Mouse (Mus musculus): ENCODE data around the gene Cramp1l.

Cramp1l gene

DNA sequence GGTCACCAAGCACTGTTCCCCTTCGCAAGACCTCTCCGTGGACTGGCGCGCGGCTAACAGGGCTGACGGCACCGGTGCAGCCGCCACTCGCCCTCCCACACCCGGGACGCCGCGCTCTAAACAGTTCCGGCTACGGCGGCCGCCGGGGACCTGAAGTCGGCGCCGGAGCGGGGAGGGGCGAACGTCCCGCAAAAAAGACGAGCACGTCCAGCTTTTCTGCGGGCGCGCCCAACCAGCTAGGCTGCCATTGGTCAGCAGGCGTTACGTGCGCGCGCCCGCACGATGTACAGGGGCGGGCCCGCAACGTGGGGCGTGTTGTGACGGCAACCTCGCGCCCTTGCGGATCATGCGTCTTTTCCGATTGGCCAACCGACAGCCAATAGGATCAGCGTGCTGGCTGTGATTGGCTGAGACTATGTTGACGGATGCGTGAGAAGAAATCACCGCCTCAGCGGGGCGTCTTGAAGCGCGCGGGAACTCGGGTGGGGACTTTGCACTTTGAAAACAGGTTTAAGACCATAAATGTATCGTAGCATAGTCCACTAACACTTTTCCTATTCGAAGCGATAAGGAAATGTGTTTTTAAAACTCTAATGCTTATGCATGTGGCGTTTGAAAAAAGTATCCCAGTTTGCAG, at the start of gene Cramp1l, which contains the start of gene Ift140:
Gene Cramp1l (minus strand): TSS at position 134 of the 637 bp plus-strand sequence.
Gene Ift140 (plus strand): TSS at position 431 of the 637 bp plus-strand sequence.
- DNase-seq (ENCODE audit: low read depth, low spot score) = peak; percentile 99

DNA sequence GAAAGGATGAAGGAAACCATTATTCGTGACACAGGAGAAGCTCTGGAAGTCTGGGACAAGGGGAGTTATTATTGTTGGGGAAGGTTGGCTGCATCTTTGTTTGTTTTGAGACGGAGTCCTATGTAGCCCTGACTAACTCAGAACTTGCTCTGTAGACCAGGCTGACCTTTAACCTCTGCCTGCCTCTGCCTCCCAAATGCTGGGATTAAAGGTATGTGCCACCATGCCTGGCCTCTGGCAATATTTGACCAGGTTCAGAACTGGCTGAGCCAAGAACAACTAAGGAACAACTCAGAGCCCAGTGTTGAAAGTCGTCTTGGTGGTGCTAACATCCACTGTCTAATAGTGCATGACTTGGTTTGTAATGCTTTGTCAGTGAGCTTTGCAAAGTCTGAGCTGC, 49.6 kb upstream of the Cramp1l start:
- no peak for DNase-seq (ENCODE audit: low read depth, low spot score)

DNA sequence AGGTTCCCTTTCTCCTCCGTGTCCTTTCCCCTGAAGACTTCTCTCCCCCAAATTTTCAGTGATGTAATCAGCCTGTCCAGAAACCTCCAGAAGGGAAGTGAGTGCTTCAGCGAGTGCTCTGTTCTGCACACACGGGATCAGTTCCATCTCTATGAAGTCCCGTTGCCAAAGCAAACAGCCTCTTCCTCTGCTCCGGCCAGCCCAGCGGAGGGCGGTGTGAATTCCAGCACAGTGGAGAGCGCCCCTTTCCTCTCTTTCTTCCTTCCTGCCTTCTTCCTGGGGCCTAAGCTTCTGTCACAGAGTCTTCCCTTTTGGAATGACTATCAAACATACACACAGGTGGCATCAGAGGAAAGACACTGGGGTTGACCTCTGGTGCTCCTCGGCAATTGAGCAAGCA, 48.8 kb upstream of the Cramp1l start:
- DNase-seq (ENCODE audit: low read depth, low spot score) = no peak

DNA sequence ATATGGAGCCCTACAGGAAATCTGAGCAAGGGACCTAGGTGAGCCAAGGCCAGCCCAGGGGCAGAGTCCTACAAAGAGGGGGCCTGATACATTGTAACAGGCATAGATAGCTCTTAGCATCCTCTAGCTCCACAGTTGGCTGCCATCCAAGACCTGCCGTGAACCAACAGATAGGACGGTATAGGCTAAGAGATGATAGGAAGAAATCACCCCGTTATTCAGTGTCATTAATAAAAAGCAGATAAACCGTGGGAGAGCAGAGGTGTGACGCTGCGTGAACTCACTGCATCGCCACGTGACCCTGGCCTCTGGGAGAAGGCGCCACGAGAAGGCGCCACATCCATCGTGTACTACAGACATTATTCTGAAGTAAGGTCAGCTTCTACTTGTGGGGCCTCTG, 48.3 kb upstream of the Cramp1l start:
- no peak for DNase-seq (ENCODE audit: low read depth, low spot score)

DNA sequence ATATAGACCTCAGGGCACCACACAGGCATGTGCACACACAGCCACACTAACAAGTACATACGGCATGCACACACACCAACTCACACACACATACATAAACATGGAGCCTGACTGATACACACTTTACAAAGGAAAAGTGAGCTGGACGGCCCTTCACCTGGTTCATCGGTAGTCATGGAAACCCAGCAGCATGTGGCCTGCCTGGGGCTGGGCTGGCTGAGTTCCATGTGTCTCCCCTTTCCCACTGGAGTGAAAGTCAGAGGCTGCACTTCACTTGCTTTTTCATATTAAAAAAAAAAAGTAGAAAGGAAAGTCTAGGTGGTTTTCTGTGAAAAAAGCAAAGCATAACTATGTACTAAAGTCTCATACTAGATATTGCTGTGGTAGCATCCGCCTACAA, 47.7 kb upstream of the Cramp1l start:
- no peak for DNase-seq (ENCODE audit: low read depth, low spot score)

DNA sequence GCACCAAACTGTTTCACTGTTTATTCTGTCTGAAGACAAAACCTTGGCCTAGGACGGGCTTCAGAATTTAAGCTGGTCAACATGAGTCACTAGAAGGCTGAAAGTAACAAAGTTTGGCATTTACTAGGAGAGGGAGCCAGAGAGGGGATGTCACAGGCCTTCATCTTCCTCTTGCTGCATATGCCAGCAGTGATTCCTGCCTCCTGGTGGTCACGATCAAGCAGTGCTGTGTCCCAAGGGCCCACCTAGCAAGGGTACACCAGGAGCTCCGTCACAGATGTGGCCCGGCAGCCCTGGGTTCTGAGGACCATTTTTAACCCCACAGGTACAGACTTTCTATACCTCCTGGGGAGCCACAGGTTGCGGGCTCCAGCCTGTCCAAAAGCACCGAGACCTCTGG, 41.5 kb upstream of the Cramp1l start:
- no peak for DNase-seq (ENCODE audit: low read depth, low spot score)

DNA sequence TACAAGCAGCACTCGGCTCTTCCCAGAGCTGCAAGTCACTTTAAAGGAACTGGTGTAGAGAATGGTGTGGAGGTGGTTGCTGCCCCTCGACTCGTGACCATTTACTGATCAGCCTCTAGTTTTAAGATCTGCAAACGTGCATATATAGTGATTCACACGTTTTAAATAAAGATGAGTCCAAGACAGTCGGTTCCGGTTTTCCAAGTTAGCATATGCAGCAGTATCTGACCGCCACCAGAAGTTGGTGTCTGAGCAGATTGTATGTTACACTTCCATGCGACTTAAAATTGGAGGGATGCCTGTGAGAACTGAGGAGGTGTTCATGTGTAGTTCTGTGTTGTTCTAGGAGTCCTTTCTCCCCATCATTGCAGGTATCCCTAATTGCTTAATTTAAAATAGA, 37.7 kb upstream of the Cramp1l start:
- DNase-seq (ENCODE audit: low read depth, low spot score) = no peak

DNA sequence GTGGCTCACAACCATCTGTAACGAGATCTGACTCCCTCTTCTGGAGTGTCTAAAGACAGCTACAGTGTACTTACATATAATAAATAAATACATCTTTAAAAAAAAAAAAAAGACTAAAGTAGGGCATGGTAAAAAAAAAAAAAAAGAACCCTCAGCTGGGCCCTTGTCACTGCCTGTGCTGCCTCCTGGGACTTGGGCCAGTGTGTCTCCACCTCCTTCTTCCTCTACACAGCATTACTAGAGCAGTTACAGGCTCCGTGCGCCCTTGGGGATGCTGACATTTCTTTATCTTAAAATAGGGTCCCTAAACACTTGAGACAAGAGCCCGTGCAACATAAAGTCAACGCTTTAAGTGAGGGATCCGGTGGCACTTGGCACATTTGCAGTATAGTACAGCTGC, 31.6 kb upstream of the Cramp1l start:
- DNase-seq (ENCODE audit: low read depth, low spot score) = no peak

DNA sequence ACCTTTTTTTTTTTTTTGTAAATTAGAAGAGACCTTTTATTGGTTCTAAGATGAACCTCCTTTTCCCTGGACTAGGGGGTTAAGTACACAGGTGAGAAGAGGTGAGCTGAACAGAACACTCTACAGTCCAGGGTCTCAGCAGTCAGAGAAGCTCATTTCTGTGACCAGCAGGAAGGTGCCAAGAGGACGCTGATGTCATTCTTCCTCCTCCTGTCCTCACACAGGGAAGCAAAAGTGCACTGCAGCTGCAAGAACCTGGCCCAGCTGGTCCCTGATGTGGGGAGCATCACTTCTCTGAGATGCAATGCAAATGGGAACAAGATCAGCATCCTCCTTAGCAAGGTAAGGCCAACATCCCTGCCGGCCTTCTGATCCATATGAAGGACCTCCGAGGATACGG, 29.7 kb upstream of the Cramp1l start:
- no peak for DNase-seq (ENCODE audit: low read depth, low spot score)

DNA sequence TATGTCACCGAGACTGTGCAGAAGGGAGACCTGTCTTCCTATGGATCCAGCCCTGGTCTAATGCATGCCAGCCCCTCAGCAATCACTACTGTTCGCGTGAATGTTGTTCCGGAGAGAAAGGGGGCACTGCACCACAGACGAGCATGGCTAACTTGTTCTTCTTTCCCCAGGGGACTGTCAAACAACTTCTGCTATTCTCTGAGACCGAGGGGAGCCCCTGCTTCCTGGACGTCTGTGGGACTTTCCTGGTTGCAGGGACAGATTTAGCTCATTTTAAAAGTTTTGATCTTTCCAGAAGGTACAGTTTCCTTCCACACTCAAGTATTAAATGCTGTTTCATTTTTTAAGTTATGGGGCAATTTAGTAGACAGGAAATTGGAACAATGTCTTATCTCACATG, 29.3 kb upstream of the Cramp1l start:
- DNase-seq (ENCODE audit: low read depth, low spot score) = no peak

DNA sequence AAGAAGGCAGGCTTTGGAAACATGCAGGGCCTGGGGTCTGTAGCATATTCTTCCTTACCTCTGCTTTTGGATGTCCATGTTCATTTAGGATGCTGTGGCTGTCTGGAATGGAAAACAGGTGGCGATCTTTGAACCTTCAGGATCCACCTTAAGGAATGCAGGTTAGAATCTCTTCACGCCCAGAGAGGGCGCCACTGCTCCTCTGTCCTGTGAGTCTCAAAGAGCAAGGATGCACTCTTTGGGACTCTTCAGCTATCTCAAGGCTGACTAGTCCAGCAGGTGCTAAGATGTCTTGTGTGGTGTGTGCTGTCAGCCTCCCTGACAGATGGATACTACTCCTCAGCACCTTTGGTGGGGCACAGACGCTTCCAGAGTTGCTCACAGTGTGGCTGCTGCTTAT, 20.6 kb upstream of the Cramp1l start:
- peak; percentile 28 for DNase-seq (ENCODE audit: low read depth, low spot score)

DNA sequence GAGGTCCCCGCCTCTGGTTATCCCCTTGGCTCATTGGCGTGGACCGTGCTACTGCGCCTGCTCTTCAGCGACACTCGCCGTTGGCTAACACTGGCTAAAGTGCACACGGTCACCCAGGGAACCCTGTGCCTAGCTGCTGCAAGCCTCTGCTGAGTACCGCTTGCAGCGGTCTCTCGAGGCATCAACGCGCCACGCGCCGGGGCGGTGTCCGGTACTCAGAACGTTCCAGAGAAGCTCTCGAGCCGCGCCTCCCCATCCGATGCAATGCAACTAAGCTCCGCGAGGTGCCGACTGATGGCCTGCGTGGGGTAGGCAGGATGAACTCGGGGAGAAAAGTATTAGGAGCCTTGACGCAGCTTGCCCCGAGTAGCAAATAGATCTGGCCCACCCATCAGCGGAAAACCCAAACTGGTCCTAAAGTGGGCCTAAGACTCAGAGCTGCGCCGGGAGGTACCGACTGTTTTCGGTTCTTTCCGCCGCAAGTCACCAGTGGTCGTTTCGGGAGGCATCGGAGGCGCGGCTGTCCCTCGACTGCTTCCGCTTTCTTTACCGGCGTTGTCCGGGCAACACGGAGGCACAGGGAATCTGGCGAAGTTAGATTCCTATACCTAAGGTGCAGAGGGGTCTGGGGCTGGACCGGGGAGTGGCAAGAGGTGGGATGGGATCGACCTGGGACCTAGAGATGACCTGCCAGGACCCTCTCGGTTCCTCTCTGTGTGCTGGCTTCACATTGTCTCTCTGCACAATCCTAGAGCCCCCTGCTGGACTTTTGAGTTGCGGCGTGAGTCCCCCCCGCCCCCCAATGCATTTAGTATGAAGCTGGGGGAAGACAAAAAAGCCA, 924 bp upstream of the Cramp1l start:
- DNase-seq (ENCODE audit: low read depth, low spot score) = peak; percentile 87

DNA sequence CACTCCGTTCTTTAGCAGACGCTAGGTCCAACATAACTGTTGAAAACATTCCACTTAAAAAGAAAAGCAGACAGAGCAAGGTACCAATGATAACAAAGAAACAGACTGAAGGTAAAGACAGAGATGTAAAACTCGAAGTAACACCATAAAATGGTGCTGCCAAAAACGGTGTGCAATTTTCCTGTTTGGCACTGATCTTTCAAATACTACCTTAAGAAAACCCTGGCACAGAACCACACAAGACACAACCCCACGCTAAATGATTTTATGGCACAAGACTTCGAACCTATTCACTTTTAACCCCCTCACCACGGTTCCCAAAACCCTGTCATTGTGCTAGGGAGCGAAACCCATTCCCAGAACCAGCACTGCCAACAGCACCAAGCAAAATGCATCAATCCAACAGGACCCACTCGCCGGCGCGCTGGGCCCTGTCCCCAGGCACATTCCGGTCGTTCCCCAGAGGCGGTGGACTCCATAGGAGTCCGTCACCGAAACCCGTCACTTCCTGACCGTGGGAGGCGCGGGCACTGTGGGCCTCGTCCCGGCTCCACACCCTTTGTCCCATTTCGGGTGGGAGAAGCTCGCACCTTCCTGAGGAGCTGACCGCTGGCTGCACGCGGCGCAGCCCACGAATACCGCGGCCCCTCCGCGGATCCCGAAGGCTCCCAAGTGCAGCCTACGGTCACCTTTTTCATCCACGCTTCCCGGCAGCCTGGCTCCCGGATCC, 582 bp downstream of the Cramp1l start:
- peak; percentile 40 for DNase-seq (ENCODE audit: low read depth, low spot score)

DNA sequence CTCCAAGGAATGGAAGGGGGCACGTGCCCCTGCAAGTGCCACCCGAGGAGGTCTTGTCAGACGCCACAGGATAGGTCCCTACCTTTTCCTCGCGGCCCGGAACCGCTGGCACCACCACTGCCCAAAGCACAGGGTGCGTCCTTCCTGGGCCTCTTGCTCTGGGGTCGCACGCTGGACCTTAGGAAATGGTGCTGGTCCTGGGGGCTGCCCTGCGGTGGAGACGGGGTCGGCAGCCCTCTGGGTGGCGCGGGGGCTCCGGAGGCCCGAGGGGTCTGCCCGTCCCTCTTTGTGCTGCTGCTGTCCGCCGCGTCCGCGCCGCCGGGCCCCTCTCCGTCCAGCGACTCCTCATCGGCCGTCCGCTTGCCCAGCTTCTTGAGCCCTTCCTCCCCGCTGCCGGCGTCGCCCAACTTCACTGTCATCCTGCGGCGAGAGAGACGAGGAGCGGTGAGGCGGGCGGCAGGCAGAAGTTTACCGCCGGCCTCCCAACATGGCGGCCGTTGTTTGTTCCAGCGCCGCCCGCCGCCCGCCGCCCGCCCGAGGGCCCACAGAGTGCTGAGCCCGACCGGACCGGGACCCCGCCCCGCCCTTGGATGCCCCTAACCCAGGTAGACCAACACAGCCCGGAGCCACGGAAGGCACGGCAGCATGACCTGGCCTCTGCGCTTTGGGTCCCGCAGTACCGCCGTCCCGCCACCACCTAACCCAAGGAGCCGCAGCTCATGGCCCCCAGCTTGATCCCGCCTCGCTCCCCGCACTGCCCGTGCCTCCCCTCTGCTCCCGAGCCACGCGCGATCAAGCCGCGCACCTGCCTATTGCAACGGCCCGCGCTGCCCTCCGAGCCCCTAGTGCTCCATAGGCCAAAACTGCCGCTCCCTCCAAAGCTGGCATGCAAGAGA, 1.7 kb downstream of the Cramp1l start:
- DNase-seq (ENCODE audit: low read depth, low spot score) = peak; percentile 48

DNA sequence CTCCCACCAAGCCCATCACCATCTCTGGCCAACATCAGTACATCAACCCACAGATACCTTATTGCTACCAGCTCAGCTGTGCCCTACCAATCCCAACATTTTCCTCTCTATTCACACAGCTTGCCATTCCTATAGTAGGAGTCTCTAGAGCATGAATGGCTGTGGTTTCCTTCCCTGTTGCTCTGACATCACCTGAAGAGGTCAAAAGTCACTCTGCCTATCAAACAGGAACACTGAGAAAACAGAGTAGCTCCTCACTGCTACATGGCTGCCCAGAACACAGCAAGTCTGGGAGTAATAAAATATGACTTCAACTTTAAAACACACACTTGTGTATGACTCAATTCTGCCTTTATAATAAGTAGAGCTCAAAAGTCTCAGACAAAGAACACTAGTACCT, 8.1 kb downstream of the Cramp1l start:
- no peak for DNase-seq (ENCODE audit: low read depth, low spot score)

DNA sequence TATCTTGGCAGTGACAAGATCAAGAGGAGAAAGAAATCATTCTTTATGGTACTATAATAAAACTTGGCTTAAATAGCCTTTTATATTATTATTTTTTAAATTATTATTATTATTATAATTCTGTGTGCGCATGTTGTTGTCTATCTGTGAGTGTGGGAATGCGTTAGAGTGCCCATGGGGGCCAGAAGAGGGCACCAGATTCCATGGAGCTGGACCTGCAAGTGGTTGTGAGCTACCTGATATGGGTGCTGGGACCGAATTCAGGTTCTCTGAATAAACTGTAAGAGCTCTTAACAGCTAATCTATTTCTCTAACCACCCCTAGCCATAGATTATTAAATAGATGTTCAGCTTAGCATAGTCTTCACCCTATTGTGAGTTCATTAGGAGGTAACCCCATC, 10.5 kb downstream of the Cramp1l start:
- DNase-seq (ENCODE audit: low read depth, low spot score) = no peak

DNA sequence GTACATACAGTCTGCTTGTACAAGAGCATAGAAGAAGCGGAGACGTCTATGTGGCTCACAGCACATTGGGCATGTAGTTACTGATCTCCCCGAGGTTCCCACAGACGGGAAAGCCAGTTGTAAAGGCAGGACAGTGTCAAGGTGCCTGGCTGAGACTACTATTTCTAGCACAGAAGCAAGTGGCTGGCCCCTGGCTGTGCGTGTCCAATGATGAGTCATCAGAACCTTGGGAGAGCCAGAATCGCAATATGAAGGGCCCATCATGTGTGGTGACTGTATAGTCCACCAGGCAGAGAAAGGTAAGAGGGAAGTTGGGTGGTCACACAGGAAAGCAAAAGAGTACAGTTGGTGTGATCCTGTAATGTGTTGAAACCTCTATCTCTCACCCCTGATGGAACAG, 20.9 kb downstream of the Cramp1l start:
- no peak for DNase-seq (ENCODE audit: low read depth, low spot score)

DNA sequence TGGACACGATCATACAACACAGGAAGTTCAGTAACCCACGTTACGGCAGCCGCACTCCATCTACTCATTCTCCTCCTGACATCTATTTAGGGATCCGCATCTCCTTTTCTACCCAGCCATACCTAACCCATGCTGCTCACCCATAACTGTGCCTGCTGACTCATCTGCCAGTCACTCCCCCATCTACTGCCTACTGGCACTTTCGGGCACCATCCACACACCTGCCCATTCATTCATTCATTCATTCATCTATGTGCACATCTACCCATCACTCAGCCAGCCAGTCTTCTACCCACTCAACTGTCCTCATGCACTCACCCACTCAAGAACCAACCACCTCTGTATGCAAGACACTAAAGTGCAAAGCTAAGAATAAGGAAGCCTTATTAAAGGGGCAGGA, 28.4 kb downstream of the Cramp1l start:
- no peak for DNase-seq (ENCODE audit: low read depth, low spot score)

DNA sequence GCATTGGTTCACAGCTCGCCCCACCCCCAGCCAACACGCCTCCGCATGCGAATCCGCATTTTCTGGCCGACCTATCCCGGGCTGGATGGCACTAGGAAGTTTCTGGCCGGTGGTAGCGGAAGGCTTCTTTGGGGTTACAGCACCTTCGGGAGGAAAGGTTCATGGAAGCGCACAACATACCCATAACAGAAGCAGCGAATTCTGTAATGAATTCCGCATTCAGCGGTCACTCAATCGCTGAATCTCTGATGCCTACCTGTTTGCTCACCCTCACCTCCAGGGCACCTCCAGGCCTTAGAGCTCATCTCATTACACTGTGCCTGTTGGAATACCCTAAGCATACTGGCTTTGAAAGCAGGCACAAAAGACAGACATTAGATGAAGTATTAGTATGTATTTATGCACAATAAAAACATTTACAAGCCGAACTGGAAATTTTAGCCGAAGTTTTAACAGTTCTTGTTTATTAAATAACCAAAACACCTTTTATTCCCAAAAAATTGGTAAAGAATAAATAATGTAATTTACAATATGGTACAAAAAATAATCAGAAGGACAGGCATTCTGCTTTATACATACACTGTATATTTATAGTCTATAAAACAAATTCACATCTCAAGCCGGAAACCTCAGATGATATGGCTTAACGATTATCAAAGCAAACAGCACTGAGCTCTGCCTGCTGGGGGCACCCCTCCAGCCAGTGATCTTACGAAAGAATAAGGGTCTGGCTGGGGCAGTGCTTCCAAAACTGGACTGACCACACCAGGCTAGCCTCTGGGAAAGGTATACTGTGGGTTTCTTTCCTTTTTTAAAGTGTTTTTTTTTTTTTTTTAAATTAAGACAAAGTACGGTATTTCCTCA, 54.5 kb downstream of the Cramp1l start:
- no peak for DNase-seq (ENCODE audit: low read depth, low spot score)

DNA sequence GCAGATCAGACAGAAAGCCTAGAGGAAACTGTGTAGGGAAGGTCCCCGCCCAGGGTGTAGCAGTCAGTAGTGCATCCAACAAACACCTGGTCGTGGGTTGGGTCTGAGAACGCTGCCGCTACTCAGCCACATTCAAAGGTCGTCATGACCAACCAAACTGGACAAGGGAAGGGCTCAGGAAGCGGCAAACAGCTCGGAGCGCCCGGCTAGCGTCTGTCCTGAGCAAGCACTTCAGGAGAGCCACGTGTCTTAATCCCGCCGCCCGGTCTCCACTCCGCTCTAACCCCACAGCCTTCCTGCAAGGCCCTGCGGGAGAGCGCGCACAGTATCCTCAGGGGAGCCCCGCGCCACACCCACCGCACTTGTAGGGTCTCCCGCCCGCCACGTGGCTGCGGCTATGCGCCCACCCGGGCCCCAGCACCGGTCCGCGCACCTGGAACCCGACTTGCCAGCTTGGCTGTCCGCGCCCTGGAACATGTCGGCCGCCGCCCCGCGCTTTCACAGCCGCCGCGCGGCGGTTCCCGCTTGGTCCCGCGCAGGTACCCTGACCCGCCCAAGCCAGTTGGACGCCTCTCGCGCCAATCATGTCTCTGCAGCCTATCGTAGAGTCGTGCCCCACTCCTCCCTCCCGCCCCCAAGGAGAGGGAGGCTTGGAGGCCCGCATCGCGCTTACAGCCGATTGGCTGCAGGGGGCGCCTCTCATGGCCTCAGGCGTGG, 55.3 kb downstream of the Cramp1l start, which contains the start of gene Jpt2:
Gene Jpt2 (minus strand): TSS at position 555 of the 717 bp plus-strand sequence.
- peak; percentile 99 for DNase-seq (ENCODE audit: low read depth, low spot score)
